Mouse (Mus musculus): ENCODE results near the gene Vmn1r203.
"Not testable (repeated sequence)": the region's sequence is repeated elsewhere in the genome, so short reads cannot be mapped to it uniquely, and the experiment has no call there.

Vmn1r203 gene

DNA sequence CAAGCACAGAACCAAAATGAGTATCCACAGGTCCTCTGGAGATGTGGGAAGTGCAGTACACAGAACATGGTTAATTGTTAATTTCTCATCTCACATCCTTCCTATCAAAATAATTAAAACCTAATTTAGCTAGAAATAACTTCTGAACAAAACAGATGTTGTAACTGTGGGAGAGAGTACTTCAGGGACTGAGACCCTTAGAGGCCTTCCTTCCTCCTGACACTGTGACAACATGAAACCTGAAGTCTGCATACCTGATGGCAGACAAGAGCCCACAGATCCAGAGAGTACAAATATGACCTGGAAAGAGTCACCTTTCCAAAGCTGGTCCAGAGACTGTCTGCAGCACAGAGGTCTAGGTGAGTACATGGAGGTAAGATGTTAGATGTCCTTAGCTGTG, at the start of gene Vmn1r203:
Gene Vmn1r203, plus strand, starts transcription at position 301 of the 400 bp plus-strand sequence.
- DNase-seq (ENCODE audit: low spot score in 2 of 2), result no peak

DNA sequence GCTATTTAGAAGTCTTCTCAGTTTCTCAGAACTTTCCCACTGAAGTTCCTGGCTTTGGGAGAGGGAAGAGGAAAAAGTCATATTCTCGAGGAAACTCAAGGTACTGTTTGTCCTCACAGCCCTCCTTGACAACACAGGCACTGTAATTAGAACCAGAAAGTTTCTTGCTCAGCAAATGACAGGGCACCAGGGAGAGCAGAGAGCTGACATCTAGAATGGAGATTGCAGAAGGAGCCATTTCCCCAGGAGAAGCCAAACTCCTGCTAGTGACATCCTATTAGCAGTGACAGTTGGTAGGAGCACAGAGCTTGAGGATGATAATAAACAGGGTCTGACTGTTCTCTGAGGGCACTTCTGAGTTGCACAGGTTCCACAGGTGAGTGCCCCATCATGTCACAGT, 46.3 kb upstream of the Vmn1r203 start, which contains the start of gene Vmn1r201:
Gene Vmn1r201, plus strand, starts transcription at position 301 of the 400 bp plus-strand sequence.
- DNase-seq (ENCODE audit: low spot score in 2 of 2), result no peak

- no peak for DNase-seq (ENCODE audit: low spot score in 2 of 2)
Measured at GRCm38 (mm10) chr13:22502431-22502830, 15.5 kb upstream of the Vmn1r203 start.

DNA sequence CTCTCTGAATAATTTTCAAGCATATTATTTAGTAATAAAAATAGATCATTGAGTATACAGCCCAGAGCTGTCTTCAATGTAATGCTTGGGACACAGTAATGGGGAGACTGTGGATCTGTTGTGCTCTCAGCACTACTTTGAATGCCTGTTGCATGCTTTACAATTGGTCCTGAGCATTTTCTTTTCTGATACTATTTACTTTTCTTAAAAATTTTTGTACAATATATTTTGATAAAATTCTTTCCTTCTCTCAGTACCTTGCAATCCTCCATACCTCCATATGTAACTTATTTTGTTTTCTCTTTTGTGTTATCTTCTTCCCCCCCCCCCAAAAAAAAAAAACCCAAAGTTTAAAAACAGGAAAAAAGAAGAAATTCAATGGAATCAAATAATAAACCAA, 12.6 kb upstream of the Vmn1r203 start, which contains the start of gene Vmn1r202:
Gene Vmn1r202, minus strand, starts transcription at position 101 of the 400 bp plus-strand sequence.
- DNase-seq (ENCODE audit: low spot score in 2 of 2), result no peak

- not testable (repeated sequence) for DNase-seq (ENCODE audit: low spot score in 2 of 2)
Measured at GRCm38 (mm10) chr13:22552898-22553297, 35.0 kb downstream of the Vmn1r203 start, which contains the start of gene Vmn1r204. TSS of gene Vmn1r204 (plus strand) at chr13:22553198.

DNA sequence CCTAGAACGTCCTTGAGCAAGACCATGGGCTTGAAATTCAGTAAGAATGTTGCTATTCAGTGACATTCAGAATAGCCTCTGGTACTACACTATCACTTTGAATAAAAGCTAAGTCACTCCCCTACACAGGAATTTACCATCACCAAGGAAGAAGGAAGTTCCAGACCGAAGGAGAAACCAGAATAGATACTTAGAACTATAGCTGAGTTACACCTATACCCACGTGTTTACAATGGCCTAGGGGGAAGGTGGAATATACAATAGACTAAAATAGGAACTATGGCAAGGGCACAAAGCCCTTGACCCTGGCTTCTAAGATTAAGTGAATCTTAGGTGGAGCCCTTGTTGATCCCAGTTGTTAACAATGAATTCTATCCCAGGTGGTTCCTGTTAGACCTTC, 57.0 kb downstream of the Vmn1r203 start:
- DNase-seq (ENCODE audit: low spot score in 2 of 2), result not testable (repeated sequence)

Data from frontal cortex, postnatal 10 days (tissue).